Mouse (Mus musculus): ENCODE measurements around the gene Osbpl10. TPM values are rescaled to one million over a fixed set of nuclear protein-coding genes. Genes with fewer than 3 reads are reported as not detected.
"Not testable (repeated sequence)": the region's sequence is repeated elsewhere in the genome, so short reads cannot be mapped to it uniquely, and the experiment has no call there.

The Osbpl10 gene
- polyA plus RNA-seq, 1 experiment from 2014 or later, result 2.3 TPM

- 44% methylated on average over 1 of the region's 1 CpGs for WGBS
- Histone ChIP-seq H3K27ac (no peak overlapping the region), H3K9ac (no peak overlapping the region), H3K4me2 (no peak overlapping the region), H3K4me3 (no peak overlapping the region), H3K4me1 (peaks cover 10% of the 10 kb centered on the region), H3K9me3 (no peaks in the 10 kb centered on the region), H3K27me3 (no peaks in the 10 kb centered on the region), H3K36me3 (no peaks in the 10 kb centered on the region)
- no peak for ATAC-seq (ENCODE audit: insufficient number of reproducible peaks, insufficient read depth, low FRiP score, low TSS enrichment, low read depth)
Observed at GRCm38 (mm10) chr9:114952866-114953265, 25.5 kb upstream of the Osbpl10 start.

GRCm38 (mm10) chr9:114955340-114955739, 23.0 kb upstream of the Osbpl10 start:
- WGBS, result 89% methylated on average over 11 of the region's 11 CpGs
- H3K27me3 ChIP-seq, result no peaks in the 10 kb centered on the region
- ATAC-seq (ENCODE audit: insufficient number of reproducible peaks, insufficient read depth, low FRiP score, low TSS enrichment, low read depth), result no peak
- no peaks in the 10 kb centered on the region for H3K36me3 ChIP-seq
- no peak overlapping the region for H3K4me3 ChIP-seq
- H3K9me3 ChIP-seq, result no peaks in the 10 kb centered on the region
- H3K4me1 ChIP-seq, result no peaks in the 10 kb centered on the region; the same call in 1 of the 2 replicates
- no peak overlapping the region for H3K9ac ChIP-seq
- no peak overlapping the region for H3K27ac ChIP-seq
- no peak overlapping the region for H3K4me2 ChIP-seq

GRCm38 (mm10) chr9:114956945-114957344, 21.4 kb upstream of the Osbpl10 start:
- H3K27ac ChIP-seq, result no peak overlapping the region
- no peaks in the 10 kb centered on the region for H3K9me3 ChIP-seq
- no peaks in the 10 kb centered on the region; the same call in 1 of the 2 replicates for H3K4me1 ChIP-seq
- no peaks in the 10 kb centered on the region for H3K36me3 ChIP-seq
- no peak overlapping the region for H3K9ac ChIP-seq
- H3K27me3 ChIP-seq, result no peaks in the 10 kb centered on the region
- H3K4me3 ChIP-seq, result no peak overlapping the region
- ATAC-seq (ENCODE audit: insufficient number of reproducible peaks, insufficient read depth, low FRiP score, low TSS enrichment, low read depth), result no peak
- 35% methylated on average over 5 of the region's 5 CpGs for WGBS
- H3K4me2 ChIP-seq, result no peak overlapping the region

- H3K4me3 ChIP-seq, result no peak overlapping the region
- no peak overlapping the region for H3K9ac ChIP-seq
- H3K27ac ChIP-seq, result no peak overlapping the region
- no peaks in the 10 kb centered on the region for H3K9me3 ChIP-seq
- 65% methylated on average over 4 of the region's 4 CpGs for WGBS
- no peak for ATAC-seq (ENCODE audit: insufficient number of reproducible peaks, insufficient read depth, low FRiP score, low TSS enrichment, low read depth)
- H3K36me3 ChIP-seq, result no peaks in the 10 kb centered on the region
- no peak overlapping the region for H3K4me2 ChIP-seq
- H3K27me3 ChIP-seq, result no peaks in the 10 kb centered on the region
- no peaks in the 10 kb centered on the region; the same call in 1 of the 2 replicates for H3K4me1 ChIP-seq
Observed at GRCm38 (mm10) chr9:114960043-114960789, 18.2 kb upstream of the Osbpl10 start.

GRCm38 (mm10) chr9:114960844-114961243, 17.5 kb upstream of the Osbpl10 start:
- WGBS, result 55% methylated on average over 6 of the region's 6 CpGs

GRCm38 (mm10) chr9:114964093-114964492, 14.3 kb upstream of the Osbpl10 start:
- no peaks in the 10 kb centered on the region for H3K36me3 ChIP-seq
- H3K4me1 ChIP-seq, result no peaks in the 10 kb centered on the region; the same call in 1 of the 2 replicates
- H3K27me3 ChIP-seq, result no peaks in the 10 kb centered on the region
- no peak overlapping the region for H3K4me2 ChIP-seq
- no peaks in the 10 kb centered on the region for H3K9me3 ChIP-seq
- no peak for ATAC-seq (ENCODE audit: insufficient number of reproducible peaks, insufficient read depth, low FRiP score, low TSS enrichment, low read depth)
- 55% methylated on average over 3 of the region's 3 CpGs for WGBS
- H3K9ac ChIP-seq, result no peak overlapping the region
- no peak overlapping the region for H3K27ac ChIP-seq
- H3K4me3 ChIP-seq, result no peak overlapping the region

More at GRCm38 (mm10) chr9:114960844-114961243, 17.5 kb upstream of the Osbpl10 start:
- Histone ChIP-seq H3K4me3 (no peak overlapping the region), H3K9ac (no peak overlapping the region), H3K9me3 (no peaks in the 10 kb centered on the region), H3K4me1 (no peaks in the 10 kb centered on the region; the same call in 1 of the 2 replicates), H3K27ac (no peak overlapping the region), H3K4me2 (no peak overlapping the region), H3K27me3 (no peaks in the 10 kb centered on the region), H3K36me3 (no peaks in the 10 kb centered on the region)
- ATAC-seq (ENCODE audit: insufficient number of reproducible peaks, insufficient read depth, low FRiP score, low TSS enrichment, low read depth), result no peak

GRCm38 (mm10) chr9:114966286-114966685, 12.1 kb upstream of the Osbpl10 start:
- H3K27ac ChIP-seq; H3K9me3 ChIP-seq; ATAC-seq (ENCODE audit: insufficient number of reproducible peaks, insufficient read depth, low FRiP score, low TSS enrichment, low read depth); H3K4me2 ChIP-seq; H3K27me3 ChIP-seq; H3K36me3 ChIP-seq; H3K4me1 ChIP-seq; H3K9ac ChIP-seq; H3K4me3 ChIP-seq: not testable (repeated sequence)
- 78% methylated on average over 7 of the region's 7 CpGs for WGBS

GRCm38 (mm10) chr9:114977461-114978280, 698 bp upstream of the Osbpl10 start:
- Histone ChIP-seq H3K4me1 (peaks cover 22% of the 10 kb centered on the region), H3K9me3 (no peaks in the 10 kb centered on the region), H3K9ac (peak overlapping the region; percentile 85), H3K4me3 (peak overlapping the region; percentile 78), H3K27me3 (peaks cover 22% of the 10 kb centered on the region), H3K27ac (peak overlapping the region; percentile 75), H3K36me3 (no peaks in the 10 kb centered on the region), H3K4me2 (peak overlapping the region; percentile 90)
- peak; percentile 54 for ATAC-seq (ENCODE audit: insufficient number of reproducible peaks, insufficient read depth, low FRiP score, low TSS enrichment, low read depth)
- WGBS, result 7% methylated on average over 31 of the region's 31 CpGs

GRCm38 (mm10) chr9:114979969-114980368, 1.6 kb downstream of the Osbpl10 start:
- peaks cover 22% of the 10 kb centered on the region for H3K4me1 ChIP-seq
- no peak overlapping the region for H3K9ac ChIP-seq
- H3K27me3 ChIP-seq, result peaks cover 22% of the 10 kb centered on the region
- H3K4me2 ChIP-seq, result peak overlapping the region; percentile 90; the same call in 1 of the 2 replicates
- no peaks in the 10 kb centered on the region for H3K36me3 ChIP-seq
- H3K9me3 ChIP-seq, result no peaks in the 10 kb centered on the region
- 55% methylated on average over 6 of the region's 6 CpGs for WGBS
- no peak overlapping the region for H3K27ac ChIP-seq
- no peak for ATAC-seq (ENCODE audit: insufficient number of reproducible peaks, insufficient read depth, low FRiP score, low TSS enrichment, low read depth)
- no peak overlapping the region for H3K4me3 ChIP-seq

- Histone ChIP-seq H3K9me3 (no peaks in the 10 kb centered on the region), H3K27me3 (peaks cover 18% of the 10 kb centered on the region), H3K36me3 (no peaks in the 10 kb centered on the region), H3K9ac (no peak within 1 kb of the TSS), H3K4me1 (peaks cover 18% of the 10 kb centered on the region), H3K4me2 (no peak within 1 kb of the TSS), H3K27ac (no peak within 1 kb of the TSS), H3K4me3 (no peak within 1 kb of the TSS)
- WGBS, result 91% methylated on average over 16 of the region's 16 CpGs
- no peak for ATAC-seq (ENCODE audit: insufficient number of reproducible peaks, insufficient read depth, low FRiP score, low TSS enrichment, low read depth)
Observed at GRCm38 (mm10) chr9:114982689-114983360, 4.5 kb downstream of the Osbpl10 start, which contains the start of gene Rps27rt. Gene Rps27rt (minus strand): TSS chr9:114982739.

- no peak overlapping the region for H3K4me3 ChIP-seq
- H3K4me1 ChIP-seq, result peaks cover 7% of the 10 kb centered on the region
- 93% methylated on average over 5 of the region's 5 CpGs for WGBS
- H3K36me3 ChIP-seq, result no peaks in the 10 kb centered on the region
- H3K4me2 ChIP-seq, result no peak overlapping the region
- no peak overlapping the region for H3K27ac ChIP-seq
- no peaks in the 10 kb centered on the region for H3K27me3 ChIP-seq
- no peak for ATAC-seq (ENCODE audit: insufficient number of reproducible peaks, insufficient read depth, low FRiP score, low TSS enrichment, low read depth)
- H3K9ac ChIP-seq, result no peak overlapping the region
- H3K9me3 ChIP-seq, result no peaks in the 10 kb centered on the region
Observed at GRCm38 (mm10) chr9:114985741-114986140, 7.4 kb downstream of the Osbpl10 start.

Measured in embryonic facial prominence, embryonic 13.5 days (tissue).